Comparison of ENCODE assay signal across 18 mouse cellular contexts in genomic region chr3:42211420-42211819, GRCm38 (mm10).
DNase-seq lines count a peak whose midpoint lies in the region; ATAC-seq lines count a peak whose summit lies in the region.
"Had no signal": no experiment of that assay in that cellular context is flagged by ENCODE, and none has a peak within 500 bp of the region (broad histone marks: within the 10 kb centered on the region; RNA-seq: fewer than 3 reads in every experiment).

No protein-coding gene starts in this region.

- DNase-seq in frontal cortex, adult 2 months (ENCODE audit: extremely low spot score in 1 of 2, low spot score in 1 of 2): no peak
- peak; percentile 37 for DNase-seq in brain, adult 2 months (ENCODE audit: low read depth, low spot score)
- DNase-seq in layer of hippocampus, adult 18-20 months (ENCODE audit: low spot score in 2 of 2): no peak
- DNase-seq: adrenal gland, adult 2 months; adrenal gland, adult 8-10 months; adrenal gland, postnatal 10 days; adrenal gland, postnatal 14 days; adrenal gland, postnatal 25 days; adrenal gland, postnatal 36 days; B cell, adult 2 months; cerebellum, adult 11 months; cerebellum, adult 11-12 months; cerebellum, adult 18-20 months; cerebellum, adult 2 months had no signal

- peak; percentile 93 for ATAC-seq in frontal cortex, adult (ENCODE audit: low TSS enrichment)
- ATAC-seq: activated CD4-positive, CD25-positive, alpha-beta regulatory T cell, adult 4 months; CD4-positive, CD25-positive, alpha-beta regulatory T cell, adult 4 months; Patski had no signal
